17 mouse cellular contexts compared by ENCODE assay signal in genomic region chr3:131068000-131068399, GRCm38 (mm10). TPM values are rescaled to one million over a fixed set of nuclear protein-coding genes. Genes with fewer than 3 reads are reported as not detected.
DNase-seq lines count a peak whose midpoint lies in the region; ATAC-seq lines count a peak whose summit lies in the region.
"Had no signal": no experiment of that assay in that cellular context is flagged by ENCODE, and none has a peak within 500 bp of the region (broad histone marks: within the 10 kb centered on the region; RNA-seq: fewer than 3 reads in every experiment).

No protein-coding gene starts in this region.

- H3K27me3 ChIP-seq in midbrain, embryonic 13.5 days, result no peaks in the 10 kb centered on the region
- H3K27me3 ChIP-seq in midbrain, embryonic 10.5 days (ENCODE audit: low read depth, poor library complexity, severe bottlenecking), result peaks cover 16% of the 10 kb centered on the region; the same call in 1 of the 2 replicates
- no peaks in the 10 kb centered on the region for H3K27me3 ChIP-seq in hindbrain, embryonic 14.5 days (ENCODE audit: control insufficient read depth, insufficient read depth, low read length)
- H3K27me3 ChIP-seq: embryonic facial prominence, embryonic 12.5 days; forebrain, embryonic 13.5 days; heart, embryonic 13.5 days had no signal

- DNase-seq in midbrain, embryonic 10.5 days (ENCODE audit: low spot score), result no peak
- DNase-seq in thymus, postnatal 0 days (ENCODE audit: low spot score), result peak; percentile 65
- peak; percentile 42 to 71 for DNase-seq in thymus, postnatal 36 days
- DNase-seq in hindbrain, embryonic 14.5 days (ENCODE audit: low spot score), result no peak
- no peak for DNase-seq in layer of hippocampus, adult 18-20 months (ENCODE audit: low spot score in 2 of 2)
- DNase-seq: adrenal gland, adult 8-10 months; cerebellum, adult 11-12 months; cerebellum, adult 9-10 months; cerebellum, postnatal 25 days; forebrain, postnatal 0 days; gastrocnemius, postnatal 14 days; heart, postnatal 36 days had no signal

- no peak overlapping the region for H3K9ac ChIP-seq in midbrain, embryonic 13.5 days (replicated peaks)
- no peak overlapping the region for H3K9ac ChIP-seq in hindbrain, embryonic 14.5 days
- H3K9ac ChIP-seq: embryonic facial prominence, embryonic 12.5 days; forebrain, embryonic 13.5 days; forebrain, postnatal 0 days; heart, embryonic 13.5 days had no signal

- 0 out of 2 replicates have a peak, but pooled peaks have one; percentile 13 for ATAC-seq in midbrain, embryonic 13.5 days
- ATAC-seq in hindbrain, embryonic 14.5 days (ENCODE audit: low FRiP score), result no peak
- ATAC-seq: forebrain, embryonic 13.5 days; forebrain, postnatal 0 days; hindbrain, embryonic 16.5 days had no signal

- WGBS in midbrain, embryonic 13.5 days, result 93% methylated on average over 5 of the region's 5 CpGs
- 90% methylated on average over 5 of the region's 5 CpGs for WGBS in midbrain, embryonic 10.5 days
- WGBS in hindbrain, embryonic 14.5 days, result 96% methylated on average over 5 of the region's 5 CpGs

- no peak overlapping the region for H3K27ac ChIP-seq in midbrain, embryonic 13.5 days
- H3K27ac ChIP-seq in midbrain, embryonic 10.5 days (replicated peaks), result no peak overlapping the region
- H3K27ac ChIP-seq in hindbrain, embryonic 14.5 days, result no peak overlapping the region
- H3K27ac ChIP-seq: embryonic facial prominence, embryonic 12.5 days; forebrain, embryonic 13.5 days; heart, embryonic 13.5 days had no signal

- H3K4me2 ChIP-seq in midbrain, embryonic 13.5 days (replicated peaks), result no peak overlapping the region
- no peak overlapping the region for H3K4me2 ChIP-seq in hindbrain, embryonic 14.5 days (replicated peaks)
- H3K4me2 ChIP-seq: embryonic facial prominence, embryonic 12.5 days; forebrain, embryonic 13.5 days; heart, embryonic 13.5 days had no signal

- no peaks in the 10 kb centered on the region for H3K36me3 ChIP-seq in midbrain, embryonic 13.5 days
- H3K36me3 ChIP-seq in midbrain, embryonic 10.5 days, result no peaks in the 10 kb centered on the region
- no peaks in the 10 kb centered on the region for H3K36me3 ChIP-seq in hindbrain, embryonic 14.5 days (replicated peaks; ENCODE audit: control insufficient read depth, insufficient read depth)
- H3K36me3 ChIP-seq: embryonic facial prominence, embryonic 12.5 days; heart, embryonic 13.5 days had no signal

- no peak overlapping the region for H3K4me3 ChIP-seq in midbrain, embryonic 13.5 days (replicated peaks)
- no peak overlapping the region for H3K4me3 ChIP-seq in midbrain, embryonic 10.5 days
- H3K4me3 ChIP-seq in hindbrain, embryonic 14.5 days (replicated peaks; ENCODE audit: low read length), result no peak overlapping the region
- H3K4me3 ChIP-seq: embryonic facial prominence, embryonic 12.5 days; forebrain, embryonic 13.5 days; heart, embryonic 13.5 days had no signal

- H3K4me1 ChIP-seq in midbrain, embryonic 13.5 days (replicated peaks), result peaks cover 15% of the 10 kb centered on the region
- H3K4me1 ChIP-seq in midbrain, embryonic 10.5 days, result peaks cover 35% of the 10 kb centered on the region
- H3K4me1 ChIP-seq in hindbrain, embryonic 14.5 days (replicated peaks; ENCODE audit: control insufficient read depth, insufficient read depth, low read length), result no peaks in the 10 kb centered on the region
- H3K4me1 ChIP-seq: heart, embryonic 13.5 days had no signal

- no peaks in the 10 kb centered on the region for H3K9me3 ChIP-seq in midbrain, embryonic 13.5 days
- H3K9me3 ChIP-seq in midbrain, embryonic 10.5 days (replicated peaks), result no peaks in the 10 kb centered on the region
- no peaks in the 10 kb centered on the region for H3K9me3 ChIP-seq in hindbrain, embryonic 14.5 days (ENCODE audit: control insufficient read depth, low read length)
- H3K9me3 ChIP-seq: embryonic facial prominence, embryonic 12.5 days; forebrain, embryonic 13.5 days; heart, embryonic 13.5 days had no signal

RNA-seq across cellular contexts. Expression of gene Lef1, which starts 42.3 kb away (rescaled TPM):
- polyA plus RNA-seq in midbrain, embryonic 13.5 days (2015; fragmentation: Nextera tagmentation; extraction: Ambion mirVana), result 80.3 and 86.0 TPM in 2 replicates
- polyA plus RNA-seq in midbrain, embryonic 10.5 days (2016; fragmentation: Nextera tagmentation; extraction: Ambion mirVana), result 58.4 and 60.6 TPM in 2 replicates
- polyA plus RNA-seq in thymus, postnatal 0 days (2015; fragmentation: Nextera tagmentation; extraction: Ambion mirVana), result 284 and 306 TPM in 2 replicates
- 9.8 and 10.3 TPM in 2 replicates for polyA plus RNA-seq in hindbrain, embryonic 14.5 days (2014; fragmentation: Nextera tagmentation; extraction: Ambion mirVana)
- 1 to 10 TPM; 4.0 to 4.9 TPM for total RNA-seq in layer of hippocampus, adult 18-20 months (2021)

Comparison
In these comparisons a context has a peak if more than half of its experiments do, and no peak if none do; other contexts are left out.
1. DNase-seq: peak in thymus, postnatal 0 days (single experiment) and thymus, postnatal 36 days (2 of 2); none in midbrain, embryonic 10.5 days (single experiment), hindbrain, embryonic 14.5 days (single experiment) and layer of hippocampus, adult 18-20 months (0 of 2).